Mouse (Mus musculus): ENCODE measurements at regions not wholly inside any gene's neighbourhood (a gene's known extent, or its start where the extent isn't known, plus 50 kb on each side); places are given as distances from the start of the nearest gene placed in this dataset.
A peak's percentile ranks its signal among the peaks of the same experiment; 100 is the strongest.

DNA sequence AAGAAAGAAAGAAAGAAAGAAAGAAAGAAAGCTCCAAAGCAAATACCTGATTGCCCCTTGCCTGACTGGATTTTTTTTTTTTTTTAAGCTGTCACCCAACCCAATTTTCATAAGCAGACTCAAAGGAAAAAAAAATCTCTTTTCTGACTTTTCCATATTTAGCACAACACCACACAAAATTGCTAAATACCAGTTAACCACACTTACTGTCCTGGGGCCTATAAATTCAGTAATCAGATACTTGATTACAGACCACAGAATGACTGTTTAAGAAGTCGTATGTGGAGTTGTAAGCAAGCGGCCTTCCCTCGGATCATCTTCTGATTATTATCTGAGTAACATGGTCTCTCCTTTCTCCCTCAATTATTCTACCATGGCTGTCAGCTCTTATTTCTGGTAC, 263.3 kb upstream of the Gm15217 start:
- DNase-seq: no peak

DNA sequence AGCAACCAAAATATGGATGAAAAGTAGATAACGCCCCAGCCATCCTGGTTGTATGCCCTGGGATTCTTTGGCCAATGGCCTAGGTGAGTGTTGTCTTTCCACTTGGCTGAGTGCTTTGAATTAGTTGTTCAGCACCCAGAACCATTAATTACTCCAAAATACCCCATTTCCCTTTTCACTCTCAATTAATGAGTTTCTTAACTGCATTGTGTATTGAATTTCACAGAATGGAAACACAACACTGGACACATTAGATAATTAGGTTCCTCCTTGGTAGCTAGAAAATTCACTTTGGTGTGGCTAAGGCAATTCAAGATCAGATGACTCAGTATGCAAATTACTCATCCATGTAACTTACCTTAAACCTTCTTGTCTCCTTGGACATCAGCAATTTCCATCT, 252.7 kb upstream of the Gm15217 start:
- no peak for DNase-seq

DNA sequence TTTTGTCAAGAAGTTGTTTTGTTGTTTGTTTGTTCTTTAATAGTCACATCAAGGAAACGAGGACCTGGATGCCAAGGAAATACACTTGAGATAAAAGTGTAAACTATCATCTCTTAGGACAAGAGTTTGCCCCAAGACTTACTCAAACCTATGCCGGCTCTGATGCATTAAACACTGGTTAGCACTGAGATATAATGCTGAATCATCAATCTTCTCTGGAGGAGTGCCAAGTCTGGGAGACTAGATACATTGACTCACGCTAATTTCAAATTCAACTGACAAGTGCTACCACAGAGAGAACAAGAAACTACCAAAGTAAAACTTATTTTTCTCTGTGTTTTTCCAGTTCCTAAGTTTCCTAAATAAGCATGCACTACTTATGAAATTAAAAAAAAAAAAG, 249.5 kb upstream of the Gm15217 start:
- DNase-seq: no peak

- no peak for DNase-seq
Observed at GRCm38 (mm10) chr14:46144175-46144574, 235.0 kb upstream of the Gm15217 start.

GRCm38 (mm10) chr14:46144707-46145106, 234.5 kb upstream of the Gm15217 start:
- no peak for DNase-seq

- no peak for DNase-seq
Observed at GRCm38 (mm10) chr14:46145584-46145983, 233.6 kb upstream of the Gm15217 start.

- no peak for DNase-seq
Observed at GRCm38 (mm10) chr14:46149073-46149661, 230.0 kb upstream of the Gm15217 start.

DNA sequence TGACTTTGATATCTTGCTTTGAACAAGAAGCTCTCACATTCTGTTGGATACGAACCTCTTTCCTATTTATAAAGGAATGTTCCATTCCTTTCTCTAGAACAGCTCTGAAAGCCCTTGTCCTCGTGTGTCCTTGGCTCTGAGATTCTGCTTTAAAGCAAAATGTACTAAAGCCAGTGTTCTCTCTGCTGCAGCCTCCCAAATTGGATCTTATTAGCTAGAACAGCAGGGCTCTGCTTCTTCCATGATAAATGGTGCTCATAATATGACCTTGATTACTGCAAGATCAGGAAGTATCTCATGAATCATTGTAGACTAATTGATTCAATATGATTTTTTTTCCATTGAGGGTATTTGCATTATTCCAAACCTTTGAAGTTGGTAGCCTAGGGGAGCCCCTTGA, 220.5 kb upstream of the Gm15217 start:
- DNase-seq: no peak

- no peak for DNase-seq
Observed at GRCm38 (mm10) chr14:46172181-46172874, 206.9 kb upstream of the Gm15217 start.

DNA sequence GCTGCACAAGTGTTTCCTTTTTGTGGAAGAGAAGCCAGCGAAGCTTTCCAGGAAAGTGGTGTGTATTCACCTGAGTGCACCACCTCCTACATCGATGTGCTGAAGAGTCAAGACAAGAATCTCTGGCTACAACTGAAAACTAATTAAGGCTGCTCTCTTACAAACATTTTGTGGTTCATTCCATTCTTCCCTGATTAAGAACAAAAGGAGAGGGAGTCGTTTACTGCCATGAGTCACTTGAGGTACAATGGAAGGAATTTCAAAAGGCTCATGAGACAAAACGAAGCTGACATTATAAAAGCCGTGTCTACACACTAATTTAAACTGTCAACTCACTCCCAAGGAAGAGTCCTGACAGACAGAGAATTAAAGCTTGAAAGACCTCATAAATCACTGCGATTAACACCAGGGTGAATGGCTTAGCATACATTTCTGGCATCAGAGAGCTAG, 206.3 kb upstream of the Gm15217 start:
- DNase-seq: no peak

DNA sequence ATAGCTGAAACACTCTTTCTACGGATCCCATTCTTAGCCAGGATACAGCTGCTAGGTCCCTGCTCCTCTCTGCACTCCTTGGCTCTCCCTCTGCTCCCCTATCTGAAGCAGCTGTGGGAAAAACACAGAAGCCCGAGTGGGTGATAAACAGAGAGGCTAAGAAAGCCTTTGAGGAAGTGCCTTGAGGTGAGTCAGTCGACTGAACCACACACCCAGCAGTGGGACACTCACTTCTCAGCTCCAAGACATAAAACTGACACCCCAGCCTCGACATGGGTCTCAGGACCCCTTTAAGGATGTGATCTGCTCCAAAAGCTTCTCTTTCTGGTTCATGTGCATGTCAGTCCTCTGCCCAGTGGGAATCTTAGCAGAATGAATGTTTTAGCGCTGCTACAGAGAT, 204.8 kb upstream of the Gm15217 start:
- no peak for DNase-seq

DNA sequence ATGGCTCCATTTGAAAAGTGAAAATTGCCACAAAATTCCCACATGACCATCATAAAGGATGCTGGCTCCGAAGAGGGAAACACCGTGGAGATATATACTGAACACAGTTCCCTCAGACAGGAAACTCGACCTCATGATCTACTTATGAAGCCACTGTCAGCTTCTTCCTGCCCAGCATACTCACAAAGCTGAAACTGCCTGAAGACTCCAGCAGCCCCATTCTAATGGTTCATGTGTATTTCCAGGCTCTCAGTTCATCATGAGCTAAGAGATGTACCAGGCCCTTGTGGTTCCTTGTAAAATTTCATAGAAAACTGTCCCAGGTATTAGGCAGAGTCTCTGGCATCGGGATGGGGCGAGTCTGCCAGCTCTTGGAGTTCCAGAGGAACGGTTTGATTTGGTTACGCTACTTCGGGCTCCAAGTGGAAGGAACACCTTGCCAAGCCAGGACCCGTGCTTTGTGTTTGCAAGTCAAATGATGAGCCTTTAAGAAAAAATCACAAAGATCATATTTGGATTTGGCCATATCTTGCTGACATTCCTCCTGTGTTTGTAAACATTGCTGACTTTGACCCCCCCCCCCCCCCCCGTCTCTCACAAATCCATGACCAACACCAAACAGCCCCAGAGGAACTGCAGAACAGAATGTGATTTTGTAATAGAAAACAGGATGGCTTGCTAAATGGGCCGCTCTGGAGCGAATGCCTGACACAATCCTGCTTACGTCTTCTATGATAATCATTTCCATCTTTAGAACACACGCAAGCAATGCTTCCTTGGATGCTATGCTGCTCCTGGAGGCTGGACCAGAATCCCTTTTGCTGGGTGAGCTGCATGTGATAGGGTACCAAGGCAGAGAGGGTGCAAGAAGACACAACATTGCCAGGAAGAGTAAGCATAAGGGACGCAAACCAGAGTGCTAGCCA, 203.7 kb upstream of the Gm15217 start:
- DNase-seq: peak; percentile 15 to 30

- DNase-seq: no peak
Observed at GRCm38 (mm10) chr14:46179024-46179423, 200.2 kb upstream of the Gm15217 start.

DNA sequence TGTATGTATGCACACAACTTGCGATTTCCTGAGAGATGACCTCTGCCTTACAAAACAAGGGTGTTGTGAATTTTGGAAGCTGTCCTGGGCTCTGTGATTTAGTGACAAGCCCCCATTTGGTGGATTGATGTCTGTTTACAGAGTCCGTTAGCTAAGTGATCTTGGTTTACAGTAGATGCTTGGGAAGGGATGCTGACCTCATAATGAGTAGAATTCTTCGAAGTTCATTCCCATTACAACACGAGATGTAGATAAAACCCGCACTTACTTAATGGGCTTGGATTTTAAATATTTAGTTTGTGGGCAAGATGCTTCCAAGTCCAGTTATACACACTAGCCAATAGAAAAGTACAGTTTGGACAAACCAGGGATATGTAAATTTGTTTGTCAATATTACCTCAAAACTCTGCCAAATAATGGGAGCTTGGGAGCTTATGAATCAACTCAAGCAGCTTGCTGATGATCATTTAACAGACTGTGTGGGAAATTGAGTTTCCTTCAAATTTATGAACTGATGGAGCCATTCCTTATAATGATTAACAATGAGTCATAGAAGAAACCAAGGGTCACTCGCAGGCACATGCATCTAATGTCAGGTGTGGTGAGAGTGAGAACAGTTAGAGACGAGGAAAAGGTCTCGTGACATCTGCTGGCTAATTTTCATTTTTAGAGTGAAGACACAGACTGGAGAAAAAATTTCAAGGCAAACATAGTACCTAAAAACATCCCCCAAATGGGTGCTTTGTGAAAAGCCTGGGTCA, 187.4 kb upstream of the Gm15217 start:
- DNase-seq: no peak

- peak in 1 of 2 experiments; percentile 36 for DNase-seq
Observed at GRCm38 (mm10) chr14:46193577-46193976, 185.6 kb upstream of the Gm15217 start.

DNA sequence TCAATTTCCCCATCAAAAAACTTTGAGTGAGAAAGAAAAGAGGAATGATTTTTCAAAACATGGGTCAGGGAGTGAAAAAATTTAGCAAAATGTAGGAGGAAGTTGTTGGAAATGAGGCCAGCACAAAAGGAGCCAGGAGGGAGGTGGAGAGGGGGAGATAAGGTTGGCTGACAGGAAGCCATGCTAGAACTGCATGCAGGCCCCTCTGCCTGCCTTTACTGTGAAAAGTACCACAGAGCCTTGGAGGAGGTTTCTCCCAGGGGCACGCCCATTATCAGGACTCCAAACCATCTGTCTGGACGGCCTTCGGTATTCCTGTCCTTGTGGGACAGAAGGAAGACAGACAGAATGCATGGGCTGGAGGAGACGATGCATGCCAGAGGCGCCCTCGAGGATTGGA, 183.3 kb upstream of the Gm15217 start:
- DNase-seq: no peak

GRCm38 (mm10) chr14:46202818-46203217, 176.4 kb upstream of the Gm15217 start:
- DNase-seq: no peak

DNA sequence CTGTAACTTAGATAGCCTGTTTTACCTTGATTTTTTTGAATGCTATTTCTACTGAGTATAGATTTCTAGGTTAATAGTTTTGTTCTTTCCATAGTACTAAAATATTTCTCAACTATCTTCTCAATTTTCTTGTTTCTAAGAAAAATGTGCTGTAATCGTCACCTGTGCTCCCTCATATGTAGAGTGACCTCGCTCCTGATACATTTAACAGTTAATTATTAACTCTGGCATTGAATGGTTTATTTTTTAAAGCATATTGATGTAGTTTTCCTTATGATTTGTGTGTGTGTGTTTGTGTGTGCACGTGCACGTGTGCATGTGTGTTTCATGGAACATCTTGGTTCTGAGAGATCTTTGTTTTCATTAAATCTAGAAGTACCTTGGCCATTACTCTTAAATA, 158.7 kb upstream of the Gm15217 start:
- no peak for DNase-seq

GRCm38 (mm10) chr14:46221897-46222669, 157.1 kb upstream of the Gm15217 start:
- DNase-seq: no peak

GRCm38 (mm10) chr14:46223008-46223407, 156.2 kb upstream of the Gm15217 start:
- no peak for DNase-seq

DNA sequence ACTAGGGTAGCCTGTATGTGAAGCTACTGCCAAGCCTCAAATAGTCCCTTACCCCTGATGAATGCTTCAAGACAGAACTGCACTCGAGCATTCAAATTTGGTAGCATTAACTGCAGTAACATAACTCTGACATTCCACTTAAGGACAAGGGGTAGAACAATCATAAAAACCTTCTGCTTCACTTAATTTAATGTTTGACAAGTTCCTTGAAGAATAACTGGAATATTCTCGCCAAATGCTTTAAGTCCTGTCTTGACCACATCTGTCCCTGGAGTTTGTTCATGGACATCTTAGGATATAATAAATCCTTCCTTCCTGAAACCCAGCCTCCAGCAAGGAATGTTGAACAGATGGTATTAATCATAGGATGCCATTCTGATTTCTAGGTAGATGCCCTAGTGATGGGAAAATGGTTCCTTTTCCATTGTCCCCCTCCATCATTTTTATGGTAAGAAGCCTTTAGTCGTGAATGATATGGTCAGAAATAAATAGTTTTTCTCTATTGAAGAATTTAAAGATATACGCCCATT, 154.7 kb upstream of the Gm15217 start:
- no peak for DNase-seq
